Mouse (Mus musculus) CH12F3 (cell line): ENCODE data around the gene Fam83e.

Source experiments
- in situ Hi-C: fragments of 300-500 bp; cut with MboI; formaldehyde crosslinking; loops from 2 replicates; pipeline ENCODE4 v1.14.3; 2020; ENCODE audit warnings: low sequenced_read_pairs

Fam83e gene

GRCm38 (mm10) chr7:45720413-45721233, at the start of gene Fam83e:
Fam83e (plus strand) TSS chr7:45721212.
- in situ Hi-C loops: no loop called here

- in situ Hi-C loops: no loop called here
Measured at GRCm38 (mm10) chr7:45677627-45678295, 43.3 kb upstream of the Fam83e start.

DNA sequence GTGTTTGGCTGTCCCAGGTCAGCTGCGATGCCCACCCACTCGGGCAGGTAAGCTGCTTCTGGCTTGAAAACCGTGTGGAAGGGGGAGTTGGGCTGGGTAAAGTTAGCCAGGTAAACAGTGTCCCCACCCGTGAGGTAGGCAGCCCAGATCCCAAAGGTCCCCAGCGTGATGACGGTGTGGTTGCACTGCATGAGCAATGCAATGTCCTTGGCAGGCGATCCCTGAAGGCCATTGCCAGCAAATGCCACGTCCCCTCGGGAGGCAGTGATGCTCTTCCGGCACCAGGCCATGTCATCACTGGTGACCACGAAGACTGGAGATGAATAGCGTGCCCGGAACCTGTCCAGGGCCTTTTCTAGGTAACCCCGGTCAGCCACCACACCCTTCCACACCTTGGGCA, 42.5 kb upstream of the Fam83e start:
- in situ Hi-C loops: no loop called here

GRCm38 (mm10) chr7:45679966-45680621, 40.9 kb upstream of the Fam83e start:
- in situ Hi-C loops: loop anchor here (10.0 kb wide), 1 partner anchor 85 kb away; no protein-coding TSS in a partner anchor

- in situ Hi-C loops: loop anchor here (10.0 kb wide), 1 partner anchor 86 kb away; no protein-coding TSS in a partner anchor
Measured at GRCm38 (mm10) chr7:45681046-45681736, 39.8 kb upstream of the Fam83e start.

DNA sequence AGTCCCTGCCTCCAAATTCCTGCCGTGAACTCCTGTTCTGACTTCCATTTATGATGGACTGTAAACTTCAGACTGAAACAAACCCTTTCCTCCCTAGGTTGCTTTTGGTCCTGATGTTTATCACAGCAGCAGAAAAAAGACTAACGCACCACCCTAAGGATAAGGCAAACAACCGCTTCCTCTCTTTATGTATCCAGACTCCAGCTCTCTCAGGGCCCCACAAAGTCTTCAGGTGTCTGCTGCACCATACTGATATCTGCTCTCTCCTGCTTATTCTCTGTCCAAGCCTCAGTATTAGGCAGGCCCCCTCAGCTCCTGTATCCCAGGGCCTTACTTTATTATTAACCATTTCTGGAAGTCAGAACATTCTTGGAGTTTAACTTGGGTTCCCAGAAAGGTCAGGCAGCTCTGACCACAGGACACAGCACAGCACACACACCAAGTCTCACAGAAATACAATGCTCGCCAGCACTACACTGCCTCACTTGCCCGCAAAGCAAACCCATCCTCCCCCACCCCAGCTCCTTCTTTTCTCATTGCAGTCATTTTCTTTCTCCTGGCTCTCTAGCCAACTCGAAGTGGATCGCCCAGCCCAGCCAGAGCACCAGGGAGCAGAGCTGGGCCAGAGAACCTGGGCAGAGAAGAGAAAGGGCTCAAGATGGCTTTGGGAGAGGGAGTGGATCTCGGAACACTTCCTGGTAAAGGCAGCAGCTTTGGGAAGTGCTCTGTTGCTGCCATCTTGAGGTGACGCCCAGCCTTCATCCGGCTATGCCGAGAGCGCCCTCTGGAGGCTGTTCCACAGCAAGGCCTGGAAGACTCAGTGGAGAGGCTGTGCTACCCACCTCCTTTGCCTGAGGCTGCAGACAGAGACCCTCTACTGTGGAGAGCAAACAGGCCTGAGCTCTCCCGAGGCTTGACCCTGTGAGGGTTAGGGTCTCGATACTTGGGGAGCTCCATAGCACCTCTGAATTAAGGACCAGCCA, 38.6 kb upstream of the Fam83e start:
- in situ Hi-C loops: loop anchor here (10.0 kb wide), 1 partner anchor 88 kb away; no protein-coding TSS in a partner anchor

- in situ Hi-C loops: loop anchor here (10.0 kb wide), 1 partner anchor 89 kb away; no protein-coding TSS in a partner anchor
Measured at GRCm38 (mm10) chr7:45683396-45684050, 37.5 kb upstream of the Fam83e start, which contains the start of gene Ntn5. Ntn5 (plus strand) TSS chr7:45684022.

- in situ Hi-C loops: loop anchor here (10.0 kb wide), 1 partner anchor 91 kb away; no protein-coding TSS in a partner anchor
Measured at GRCm38 (mm10) chr7:45685811-45686210, 35.2 kb upstream of the Fam83e start.

GRCm38 (mm10) chr7:45686841-45687240, 34.2 kb upstream of the Fam83e start:
- in situ Hi-C loops: loop anchor here (10.0 kb wide), 1 partner anchor 92 kb away; no protein-coding TSS in a partner anchor

- in situ Hi-C loops: loop anchor here (10.0 kb wide), 1 partner anchor 94 kb away; no protein-coding TSS in a partner anchor
Measured at GRCm38 (mm10) chr7:45689099-45689498, 31.9 kb upstream of the Fam83e start.

GRCm38 (mm10) chr7:45689800-45690199, 31.2 kb upstream of the Fam83e start:
- in situ Hi-C loops: loop anchor here (10.0 kb wide), 1 partner anchor 95 kb away; no protein-coding TSS in a partner anchor

- in situ Hi-C loops: no loop called here
Measured at GRCm38 (mm10) chr7:45692364-45692763, 28.6 kb upstream of the Fam83e start.

- in situ Hi-C loops: no loop called here
Measured at GRCm38 (mm10) chr7:45693921-45694591, 27.0 kb upstream of the Fam83e start, which contains the start of gene Sec1. Sec1 (minus strand) TSS chr7:45694402.

DNA sequence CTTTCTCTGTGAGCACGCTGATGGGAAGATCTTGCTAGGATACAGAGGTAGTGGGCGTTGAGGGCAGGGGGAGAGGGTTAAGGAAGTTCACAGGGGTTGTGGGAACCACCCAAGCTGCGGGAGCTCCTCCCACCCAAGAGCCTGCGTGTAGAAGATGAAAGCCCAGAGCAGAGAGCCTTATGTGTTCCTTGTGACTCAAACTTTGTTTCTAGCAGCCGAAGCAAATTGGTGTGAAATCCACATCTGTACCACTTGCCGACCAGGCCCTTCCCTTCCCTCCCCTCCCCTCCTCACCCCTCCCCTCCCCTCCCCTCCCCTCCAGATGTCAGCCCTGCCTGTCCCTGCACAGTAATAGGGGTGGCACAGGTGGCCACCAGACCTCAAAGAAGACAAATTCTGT, 25.9 kb upstream of the Fam83e start:
- in situ Hi-C loops: no loop called here

GRCm38 (mm10) chr7:45697894-45698293, 23.1 kb upstream of the Fam83e start:
- in situ Hi-C loops: no loop called here

DNA sequence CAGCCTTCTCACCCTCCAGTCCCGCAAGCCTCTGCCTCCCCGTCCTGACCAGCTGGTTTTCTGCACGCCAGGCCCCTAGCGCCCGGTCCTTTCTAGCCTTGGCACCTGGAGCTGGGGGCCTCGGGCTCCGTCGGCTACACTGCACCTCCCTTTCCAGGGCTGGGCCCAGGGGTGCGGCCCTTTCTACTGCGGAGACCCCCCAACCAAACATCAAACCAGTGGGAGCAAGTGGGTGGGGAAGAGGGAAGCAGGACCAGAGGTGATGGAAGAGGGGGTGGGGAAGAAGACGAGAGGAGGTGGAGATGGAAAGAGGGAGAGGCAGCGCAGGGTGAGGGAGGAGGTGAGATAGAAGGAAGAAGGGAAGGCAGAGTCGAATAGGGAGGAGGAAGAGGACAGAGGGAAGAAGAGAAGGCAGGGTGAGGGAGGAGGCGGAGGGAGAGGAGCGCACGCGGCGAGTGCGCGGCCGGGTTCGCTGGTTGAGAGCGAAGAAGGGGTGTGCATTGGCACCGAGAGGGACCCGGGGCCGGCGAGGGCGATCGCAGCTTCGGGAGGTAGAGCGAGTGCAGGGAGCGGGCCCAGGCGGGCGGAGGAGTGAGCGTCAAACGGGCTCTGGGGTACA, 21.4 kb upstream of the Fam83e start, which contains the start of gene Car11:
TSS of gene Car11 (plus strand) at position 321 of the 619 bp plus-strand sequence.
- in situ Hi-C loops: no loop called here

GRCm38 (mm10) chr7:45700301-45701015, 20.6 kb upstream of the Fam83e start:
- in situ Hi-C loops: no loop called here
